Comparison of ENCODE assay signal across 26 mouse cellular contexts in the genomic region with DNA sequence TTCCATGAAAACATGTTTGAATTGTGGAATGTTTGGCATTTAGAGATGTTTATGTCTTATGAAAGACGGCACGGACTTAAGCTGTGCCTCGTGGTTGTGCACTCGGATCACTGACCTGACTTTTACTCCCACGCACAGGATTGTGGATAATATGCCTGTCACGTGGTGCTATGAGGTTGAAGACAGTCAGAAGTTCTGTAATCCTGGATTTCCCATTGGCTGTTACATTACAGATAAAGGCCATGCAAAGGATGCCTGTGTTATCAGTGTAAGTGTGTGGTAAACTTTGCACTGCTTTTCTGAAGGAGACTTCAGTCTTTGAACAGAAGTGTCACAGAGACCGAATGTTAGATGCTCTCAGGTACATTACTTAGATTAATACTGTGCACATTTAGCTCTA. TPM values are rescaled to one million over a fixed set of nuclear protein-coding genes. Genes with fewer than 3 reads are reported as not detected.
DNase-seq lines count a peak whose midpoint lies in the region; ATAC-seq and TF ChIP-seq lines count a peak whose summit lies in the region.
"Had no signal": no experiment of that assay in that cellular context is flagged by ENCODE, and none has a peak within 500 bp of the region (broad histone marks: within the 10 kb centered on the region; RNA-seq: fewer than 3 reads in every experiment).

No protein-coding gene starts in this region.

- H3K36me3 ChIP-seq in intestine, embryonic 16.5 days (ENCODE audit: control insufficient read depth, insufficient read depth, low read length), result peaks cover 9% of the 10 kb centered on the region
- H3K36me3 ChIP-seq in intestine, embryonic 15.5 days, result peaks cover 5% of the 10 kb centered on the region; the same call in 1 of the 2 replicates
- H3K36me3 ChIP-seq in lung, embryonic 14.5 days (ENCODE audit: insufficient read depth), result peaks cover 65% of the 10 kb centered on the region

- no peak overlapping the region for H3K9ac ChIP-seq in intestine, embryonic 16.5 days (ENCODE audit: low read depth, low read length)
- H3K9ac ChIP-seq in intestine, embryonic 15.5 days, result no peak overlapping the region
- no peak overlapping the region for H3K9ac ChIP-seq in lung, embryonic 14.5 days
- H3K9ac ChIP-seq: embryonic facial prominence, embryonic 13.5 days; embryonic facial prominence, embryonic 15.5 days; forebrain, embryonic 12.5 days had no signal

- H3K4me3 ChIP-seq in intestine, embryonic 16.5 days (ENCODE audit: low read length), result no peak overlapping the region
- H3K4me3 ChIP-seq in intestine, embryonic 15.5 days (replicated peaks), result no peak overlapping the region
- no peak overlapping the region for H3K4me3 ChIP-seq in lung, embryonic 14.5 days (ENCODE audit: low read depth, low read length)
- H3K4me3 ChIP-seq: embryonic facial prominence, embryonic 13.5 days; embryonic facial prominence, embryonic 15.5 days; erythroblast, embryonic 14.5 days; forebrain, embryonic 10.5 days; forebrain, embryonic 12.5 days had no signal

- no peak overlapping the region for H3K4me2 ChIP-seq in intestine, embryonic 16.5 days (ENCODE audit: low read depth, low read length)
- no peak overlapping the region for H3K4me2 ChIP-seq in intestine, embryonic 15.5 days (replicated peaks)
- no peak overlapping the region for H3K4me2 ChIP-seq in lung, embryonic 14.5 days
- H3K4me2 ChIP-seq: embryonic facial prominence, embryonic 13.5 days; embryonic facial prominence, embryonic 15.5 days; forebrain, embryonic 12.5 days had no signal

- 61% methylated on average over 7 of the region's 7 CpGs for WGBS in intestine, embryonic 16.5 days
- WGBS in intestine, embryonic 15.5 days, result 63% methylated on average over 7 of the region's 7 CpGs
- WGBS in lung, embryonic 14.5 days, result 56% methylated on average over 7 of the region's 7 CpGs

- H3K4me1 ChIP-seq in intestine, embryonic 16.5 days (ENCODE audit: control insufficient read depth, insufficient read depth, low read length), result no peaks in the 10 kb centered on the region
- no peaks in the 10 kb centered on the region for H3K4me1 ChIP-seq in intestine, embryonic 15.5 days (replicated peaks)
- H3K4me1 ChIP-seq in lung, embryonic 14.5 days (ENCODE audit: insufficient read depth), result no peaks in the 10 kb centered on the region
- H3K4me1 ChIP-seq: embryonic facial prominence, embryonic 13.5 days; embryonic facial prominence, embryonic 15.5 days; forebrain, embryonic 10.5 days; forebrain, embryonic 12.5 days had no signal

- ATAC-seq in intestine, embryonic 16.5 days, result peak; percentile 40
- ATAC-seq in intestine, embryonic 15.5 days, result no peak
- no peak for ATAC-seq in lung, embryonic 14.5 days (ENCODE audit: insufficient read depth)
- ATAC-seq in megakaryocyte-erythroid progenitor cell, adult 5-6 weeks (replicated peaks; ENCODE audit: low FRiP score, low TSS enrichment, poor library complexity, severe bottlenecking), result peak; percentile 47
- ATAC-seq: activated CD4-positive, CD25-positive, alpha-beta regulatory T cell, adult 4 months; forebrain, embryonic 14.5 days; forebrain, embryonic 16.5 days had no signal

- no peak overlapping the region for H3K27ac ChIP-seq in intestine, embryonic 16.5 days (ENCODE audit: low read length)
- H3K27ac ChIP-seq in intestine, embryonic 15.5 days, result no peak overlapping the region
- no peak overlapping the region for H3K27ac ChIP-seq in lung, embryonic 14.5 days (ENCODE audit: low read depth)
- H3K27ac ChIP-seq: embryonic facial prominence, embryonic 13.5 days; embryonic facial prominence, embryonic 15.5 days; forebrain, embryonic 10.5 days; forebrain, embryonic 12.5 days had no signal

- DNase-seq in lung, embryonic 14.5 days, result peak; percentile 11
- no peak for DNase-seq in lung, postnatal 25 days (ENCODE audit: low spot score)
- peak; percentile 2 for DNase-seq in NIH3T3 (ENCODE audit: low read depth)
- DNase-seq in heart, postnatal 14 days, result no peak
- DNase-seq in T-cell, adult 2 months (ENCODE audit: low spot score), result no peak
- DNase-seq: adrenal gland, adult 8-10 months; adrenal gland, postnatal 14 days; adrenal gland, postnatal 36 days; B cell, adult 2 months; cerebellum, adult 11-12 months; cerebellum, adult 2 months; cerebellum, adult 9-10 months; cerebellum, postnatal 10 days; cerebellum, postnatal 25 days; embryo, embryonic 11 days had no signal

- intact Hi-C loops in heart, postnatal 14 days (cut with DNase I), result no loop called here

- no peaks in the 10 kb centered on the region for H3K9me3 ChIP-seq in intestine, embryonic 16.5 days (ENCODE audit: control insufficient read depth, low read length)
- no peaks in the 10 kb centered on the region for H3K9me3 ChIP-seq in intestine, embryonic 15.5 days
- no peaks in the 10 kb centered on the region for H3K9me3 ChIP-seq in lung, embryonic 14.5 days (ENCODE audit: low read depth, low read length)
- H3K9me3 ChIP-seq: embryonic facial prominence, embryonic 13.5 days; embryonic facial prominence, embryonic 15.5 days; forebrain, embryonic 10.5 days; forebrain, embryonic 12.5 days had no signal

- no peak for TF ChIP-seq CTCF in lung, embryonic 14.5 days (IDR thresholded peaks at IDR 0.05; ENCODE audit: low read depth)

- no peaks in the 10 kb centered on the region for H3K27me3 ChIP-seq in intestine, embryonic 16.5 days (replicated peaks; ENCODE audit: control insufficient read depth, insufficient read depth, low read length)
- no peaks in the 10 kb centered on the region for H3K27me3 ChIP-seq in intestine, embryonic 15.5 days (replicated peaks)
- no peaks in the 10 kb centered on the region for H3K27me3 ChIP-seq in lung, embryonic 14.5 days (ENCODE audit: insufficient read depth, low read length)
- H3K27me3 ChIP-seq: embryonic facial prominence, embryonic 13.5 days; embryonic facial prominence, embryonic 15.5 days; forebrain, embryonic 12.5 days had no signal

RNA-seq across cellular contexts. Expression of gene Tm9sf2, which starts 30.4 kb away (rescaled TPM):
- polyA plus RNA-seq in intestine, embryonic 16.5 days (2015; fragmentation: Nextera tagmentation; extraction: Ambion mirVana), result 293 and 308 TPM in 2 replicates
- polyA plus RNA-seq in intestine, embryonic 15.5 days (2015; fragmentation: Nextera tagmentation; extraction: Ambion mirVana), result 247 and 273 TPM in 2 replicates
- polyA plus RNA-seq in lung, embryonic 14.5 days (2014; fragmentation: Nextera tagmentation; extraction: Ambion mirVana), result 159 and 164 TPM in 2 replicates
- total RNA-seq in megakaryocyte-erythroid progenitor cell, adult 5-6 weeks (2014; fragmentation: Nextera tagmentation), result 41.4 and 48.2 TPM in 2 replicates
- 81.3 and 82.5 TPM in 2 replicates for total RNA-seq in megakaryocyte-erythroid progenitor cell, adult 5-6 weeks (2017)
- total RNA-seq in heart, postnatal 14 days (2021), result 100 to 1,000 TPM; 111 to 112 TPM

RNA-seq across cellular contexts. Expression of gene Clybl, which starts 44.3 kb away (rescaled TPM):
- 38.7 and 41.0 TPM in 2 replicates for polyA plus RNA-seq in intestine, embryonic 16.5 days (2015; fragmentation: Nextera tagmentation; extraction: Ambion mirVana)
- polyA plus RNA-seq in intestine, embryonic 15.5 days (2015; fragmentation: Nextera tagmentation; extraction: Ambion mirVana), result 29.5 and 33.7 TPM in 2 replicates
- polyA plus RNA-seq in lung, embryonic 14.5 days (2014; fragmentation: Nextera tagmentation; extraction: Ambion mirVana), result 20.1 and 20.7 TPM in 2 replicates
- total RNA-seq in megakaryocyte-erythroid progenitor cell, adult 5-6 weeks (2014; fragmentation: Nextera tagmentation), result 56.6 and 71.1 TPM in 2 replicates
- 27.4 and 47.9 TPM in 2 replicates for total RNA-seq in megakaryocyte-erythroid progenitor cell, adult 5-6 weeks (2017)
- 100 to 1,000 TPM; 103 to 116 TPM for total RNA-seq in heart, postnatal 14 days (2021)

Comparison
In these comparisons a context has a peak if more than half of its experiments do, and no peak if none do; other contexts are left out.
1. ATAC-seq: peak in intestine, embryonic 16.5 days (single experiment) and megakaryocyte-erythroid progenitor cell, adult 5-6 weeks (single experiment); none in intestine, embryonic 15.5 days (single experiment) and lung, embryonic 14.5 days (single experiment).
2. DNase-seq: peak in lung, embryonic 14.5 days (single experiment) and NIH3T3 (single experiment); none in lung, postnatal 25 days (single experiment), heart, postnatal 14 days (0 of 2) and T-cell, adult 2 months (single experiment).